Mouse (Mus musculus) midbrain, postnatal 0 days (tissue): Measurements from ENCODE around the gene 1700025F22Rik. TPM values are rescaled to one million over a fixed set of nuclear protein-coding genes. Genes with fewer than 3 reads are reported as not detected.
"Not testable (repeated sequence)": the region's sequence is repeated elsewhere in the genome, so short reads cannot be mapped to it uniquely, and the experiment has no call there.

Source experiments
- ATAC-seq: fragments of 200-750 bp; cut with Nextera tagmentation; 2 replicates; pipeline ENCODE4 v1.8.0; 2017; ENCODE audit warnings: moderate number of reproducible peaks, mild to moderate bottlenecking, moderate TSS enrichment, moderate library complexity; ENCODE audit not compliant: low FRiP score
- DNase-seq: peaks from one replicate; pipeline ENCODE4 v3.0.0-alpha.2; 2015; ENCODE audit warnings: low spot score
- H3K27ac ChIP-seq: fragments of 300-500 bp; sonication (generic); 2 replicates; pipeline ENCODE4 v1.5.1; 2014; ENCODE audit warnings: low read depth, mild to moderate bottlenecking, low read length, mixed read lengths
- H3K27me3 ChIP-seq: fragments of 300-500 bp; sonication (generic); 2 replicates; pipeline ENCODE4 v1.6.1; 2014; ENCODE audit warnings: low read length, control low read depth, mixed read lengths; ENCODE audit not compliant: insufficient read depth
- H3K36me3 ChIP-seq: fragments of 300-500 bp; sonication (generic); 2 replicates; pipeline ENCODE4 v1.6.1; 2014; ENCODE audit warnings: low read length, control low read depth, mixed read lengths; ENCODE audit not compliant: insufficient read depth
- H3K4me1 ChIP-seq: fragments of 300-500 bp; sonication (generic); 2 replicates; pipeline ENCODE4 v1.6.1; 2014; ENCODE audit warnings: mild to moderate bottlenecking, control low read depth, antibody characterized with exemption, low read length, mixed read lengths; ENCODE audit not compliant: insufficient read depth
- H3K4me2 ChIP-seq: fragments of 300-500 bp; sonication (generic); 2 replicates; pipeline ENCODE4 v1.6.1; 2014; ENCODE audit warnings: low read depth, mild to moderate bottlenecking, low read length, mixed read lengths; ENCODE audit not compliant: poor library complexity, severe bottlenecking
- H3K4me3 ChIP-seq: fragments of 300-500 bp; sonication (generic); 2 replicates; pipeline ENCODE4 v1.5.1; 2014; ENCODE audit warnings: low read depth, mild to moderate bottlenecking, low read length, moderate library complexity
- H3K9ac ChIP-seq: fragments of 300-500 bp; sonication (generic); replicated peaks from 2 replicates; pipeline ENCODE4 v1.6.1; 2014; ENCODE audit warnings: mild to moderate bottlenecking, low read length, moderate library complexity, mixed read lengths; ENCODE audit not compliant: poor library complexity, severe bottlenecking
- H3K9me3 ChIP-seq: fragments of 300-500 bp; sonication (generic); 2 replicates; pipeline ENCODE4 v1.6.1; 2016; ENCODE audit warnings: low read length, control low read depth
- CTCF ChIP-seq: IDR thresholded peaks from 2 replicates; pipeline ENCODE4 v1.5.1; 2016; ENCODE audit warnings: antibody characterized with exemption, mild to moderate bottlenecking
- WGBS: fragments of 180-500 bp; shearing (Covaris S2); extraction: QIAGEN DNeasy Blood & Tissue Kit; methylation state at CpG from one replicate; pipeline ENCODE4 v1.1.7; 2014; 5-methylcytosine and 5-hydroxymethylcytosine counted together
- polyA plus RNA-seq: library from polyadenylated mRNA; unstranded; fragments of >200 nt; fragmentation: Nextera tagmentation; extraction: Ambion mirVana; gene quantifications from 2 replicates; pipeline ENCODE4 v1.2.1, GENCODE M21; 2015
- total RNA-seq: library from RNA; depleted of rRNA; stranded (reverse); fragments of >200 nt; gene quantifications from 2 replicates; pipeline ENCODE4 v1.2.3, GENCODE M21; 2014; rRNA removed

1700025F22Rik gene
- total RNA-seq (not detected in 2 replicates), polyA plus RNA-seq (not detected in 2 replicates)

DNA sequence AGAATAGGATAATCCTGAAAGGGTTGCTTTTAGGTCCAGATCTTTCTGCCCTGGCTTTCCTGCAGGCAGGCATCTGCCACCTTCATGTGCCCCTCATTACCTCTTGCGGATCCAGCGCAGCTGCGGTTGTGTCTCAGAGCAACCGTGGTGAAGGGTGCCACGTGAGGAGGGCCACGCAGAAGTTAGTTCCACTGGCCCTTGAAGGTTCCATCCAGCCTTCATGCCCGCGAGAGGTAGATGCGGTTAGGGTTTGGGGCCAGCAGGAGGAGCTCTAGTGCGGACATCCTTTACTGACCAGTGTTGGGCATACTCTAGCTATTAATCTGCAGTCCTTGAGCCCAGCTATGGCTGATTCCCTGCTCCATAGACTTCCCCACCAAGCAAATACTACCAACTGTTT, at the start of gene 1700025F22Rik:
TSS of gene 1700025F22Rik (minus strand) at position 149 of the 400 bp plus-strand sequence.
- Histone ChIP-seq H3K4me2 (no peak within 1 kb of the TSS), H3K27ac (no peak within 1 kb of the TSS), H3K4me1 (no peaks in the 10 kb centered on the region), H3K27me3 (no peaks in the 10 kb centered on the region), H3K9me3 (no peaks in the 10 kb centered on the region), H3K9ac (no peak within 1 kb of the TSS), H3K4me3 (no peak within 1 kb of the TSS), H3K36me3 (no peaks in the 10 kb centered on the region)
- DNase-seq = no peak
- no peak for ATAC-seq
- 44% methylated on average over 10 of the region's 10 CpGs for WGBS
- no peak for TF ChIP-seq CTCF

DNA sequence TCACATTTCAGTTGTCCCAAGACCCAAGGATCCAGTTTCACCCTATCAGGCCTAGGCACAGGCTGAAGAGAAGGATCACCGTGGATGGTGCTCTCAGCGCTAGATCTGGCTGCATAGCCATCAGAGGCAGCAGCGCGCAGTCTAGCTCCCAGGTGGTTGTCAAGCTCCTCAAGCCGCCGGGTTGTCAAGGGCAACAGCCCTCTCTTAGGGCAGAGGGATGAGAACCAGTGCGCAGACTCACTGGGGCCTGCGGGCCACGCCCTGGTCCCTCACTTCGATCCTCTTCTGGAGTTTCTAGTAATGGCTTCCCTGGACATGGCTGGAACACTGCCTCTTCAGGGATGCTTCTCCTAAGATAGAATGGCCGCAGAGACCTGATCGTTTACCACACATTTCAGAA, 31.4 kb upstream of the 1700025F22Rik start, which contains the start of gene Ms4a13:
TSS of gene Ms4a13 (minus strand) at position 192 of the 400 bp plus-strand sequence.
- Histone ChIP-seq H3K4me3 (no peak within 1 kb of the TSS), H3K9me3 (no peaks in the 10 kb centered on the region), H3K9ac (no peak within 1 kb of the TSS), H3K4me2 (no peak within 1 kb of the TSS), H3K4me1 (no peaks in the 10 kb centered on the region), H3K36me3 (no peaks in the 10 kb centered on the region), H3K27ac (no peak within 1 kb of the TSS), H3K27me3 (no peaks in the 10 kb centered on the region)
- 70% methylated on average over 12 of the region's 12 CpGs for WGBS
- no peak for TF ChIP-seq CTCF
- ATAC-seq (no peak), DNase-seq (no peak)

DNA sequence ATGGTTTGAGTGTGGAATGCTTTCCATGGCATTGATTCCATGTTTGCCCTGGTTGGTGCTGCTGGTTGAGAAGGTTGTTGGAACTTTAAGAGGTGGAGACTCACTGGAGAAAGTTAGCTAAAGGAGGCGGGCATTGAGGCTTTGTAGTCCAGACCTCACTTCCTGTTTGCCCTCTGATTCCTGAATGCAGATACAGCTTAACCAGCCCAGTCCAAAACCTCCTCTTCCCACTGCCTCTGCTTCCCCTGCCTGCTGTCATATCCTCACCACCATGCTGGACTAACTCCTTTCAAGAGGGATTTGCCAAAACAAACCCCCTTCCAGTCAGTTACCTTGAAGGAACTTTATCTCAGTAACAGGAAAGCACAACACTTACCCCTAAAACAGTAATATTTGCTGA, 27.4 kb upstream of the 1700025F22Rik start:
- Histone ChIP-seq H3K4me2 (no peak overlapping the region), H3K9me3 (no peaks in the 10 kb centered on the region), H3K27me3 (no peaks in the 10 kb centered on the region), H3K4me1 (no peaks in the 10 kb centered on the region), H3K27ac (no peak overlapping the region), H3K36me3 (no peaks in the 10 kb centered on the region), H3K4me3 (no peak overlapping the region), H3K9ac (no peak overlapping the region)
- no peak for ATAC-seq
- no peak for DNase-seq
- no peak for TF ChIP-seq CTCF
- WGBS = 61% methylated on average over 1 of the region's 1 CpGs

DNA sequence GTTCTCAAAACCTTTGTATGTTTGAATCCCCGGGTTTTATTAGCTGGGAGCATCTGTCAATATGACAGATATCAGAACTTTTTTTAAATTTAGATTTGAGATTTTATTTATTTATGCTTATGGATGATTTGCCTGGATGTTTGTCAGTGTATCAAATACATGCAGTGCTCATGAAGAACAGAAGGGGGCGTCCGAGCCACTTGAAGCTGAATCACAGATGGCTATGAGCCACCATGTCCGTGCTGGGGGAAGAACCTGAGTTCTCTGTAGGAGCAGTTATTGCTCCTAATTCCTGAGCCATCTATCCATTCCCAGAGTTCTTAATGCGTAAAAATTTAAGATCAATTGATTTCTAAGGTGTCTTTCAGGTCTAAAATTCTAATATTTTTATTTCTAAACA, 19.0 kb upstream of the 1700025F22Rik start:
- H3K4me3 ChIP-seq = no peak overlapping the region
- ATAC-seq = no peak
- no peaks in the 10 kb centered on the region for H3K9me3 ChIP-seq
- 14% methylated on average over 5 of the region's 5 CpGs for whole genome bisulfite sequencing
- DNase-seq = peak; percentile 8
- H3K27me3 ChIP-seq = no peaks in the 10 kb centered on the region
- no peaks in the 10 kb centered on the region for H3K36me3 ChIP-seq
- TF ChIP-seq CTCF = peak; percentile 34
- H3K27ac ChIP-seq = no peak overlapping the region
- no peaks in the 10 kb centered on the region for H3K4me1 ChIP-seq
- H3K9ac ChIP-seq = no peak overlapping the region
- no peak overlapping the region for H3K4me2 ChIP-seq

DNA sequence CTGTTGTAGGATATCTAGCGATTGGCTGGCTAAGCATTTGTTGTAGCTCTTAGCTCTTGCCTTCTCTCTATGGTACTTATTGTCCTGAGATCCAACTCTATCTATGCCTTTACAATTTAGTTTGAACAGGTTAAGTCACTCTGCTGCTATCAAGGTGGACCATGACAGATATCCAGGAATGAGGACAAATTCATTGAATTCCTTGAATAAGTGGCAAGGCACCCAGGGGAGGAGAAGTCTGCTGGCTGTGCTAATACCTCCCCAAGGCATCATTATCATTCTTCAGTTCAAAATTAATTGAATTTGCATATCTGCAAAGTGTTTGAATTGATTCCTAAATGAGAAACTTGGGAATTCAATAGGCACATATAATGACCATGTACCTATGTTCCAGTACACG, 12.3 kb upstream of the 1700025F22Rik start:
- Histone ChIP-seq H3K4me1 (no peaks in the 10 kb centered on the region), H3K36me3 (no peaks in the 10 kb centered on the region), H3K4me3 (no peak overlapping the region), H3K27ac (no peak overlapping the region), H3K9me3 (no peaks in the 10 kb centered on the region), H3K4me2 (no peak overlapping the region), H3K9ac (no peak overlapping the region), H3K27me3 (no peaks in the 10 kb centered on the region)
- DNase-seq (peak; percentile 4), ATAC-seq (0 out of 2 replicates have a peak, but pooled peaks have one; percentile 20)
- TF ChIP-seq CTCF = no peak
- WGBS = 39% methylated on average over 2 of the region's 2 CpGs

DNA sequence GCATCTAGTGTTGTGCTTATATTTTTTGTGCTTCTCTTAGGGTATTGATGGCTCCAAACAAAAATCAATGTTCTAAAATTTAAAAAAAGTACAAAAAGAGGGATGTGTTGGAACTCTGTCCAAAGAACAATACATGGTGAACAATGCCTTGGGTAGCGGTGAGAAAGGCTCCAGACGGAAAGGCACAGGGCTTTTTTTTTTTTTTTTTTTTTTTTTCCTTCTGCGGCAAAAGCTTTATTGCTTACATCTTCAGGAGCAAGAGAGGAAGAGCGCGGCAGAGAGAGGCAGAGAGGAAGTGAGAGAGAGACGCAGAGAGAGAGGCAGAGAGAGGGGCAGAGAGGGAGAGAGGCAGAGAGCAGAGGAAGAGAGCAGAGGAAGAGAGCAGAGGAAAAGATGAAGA, 7.2 kb downstream of the 1700025F22Rik start:
- not testable (repeated sequence) for H3K9ac ChIP-seq, H3K4me1 ChIP-seq, H3K27me3 ChIP-seq, H3K27ac ChIP-seq, H3K9me3 ChIP-seq, H3K4me2 ChIP-seq, H3K4me3 ChIP-seq, H3K36me3 ChIP-seq, DNase-seq, ATAC-seq
- 89% methylated on average over 6 of the region's 6 CpGs for WGBS
